Mouse (Mus musculus) intestine, postnatal 0 days (tissue): ENCODE data around the gene Nfkbil1. TPM values are rescaled to one million over a fixed set of nuclear protein-coding genes. Genes with fewer than 3 reads are reported as not detected.

Source experiments
- ATAC-seq: fragments of 200-750 bp; cut with Nextera tagmentation; 2 replicates; pipeline ENCODE4 v1.8.0; 2017; ENCODE audit warnings: mild to moderate bottlenecking, moderate TSS enrichment, moderate library complexity
- H3K27ac ChIP-seq: fragments of 300-500 bp; sonication (generic); 2 replicates; pipeline ENCODE4 v1.5.1; 2014; ENCODE audit warnings: mild to moderate bottlenecking, low read depth, low read length, moderate library complexity
- H3K27me3 ChIP-seq: fragments of 300-500 bp; sonication (generic); replicated peaks from 2 replicates; pipeline ENCODE4 v1.6.1; 2014; ENCODE audit warnings: low read length, mixed read lengths; ENCODE audit not compliant: control insufficient read depth, insufficient read depth
- H3K36me3 ChIP-seq: fragments of 300-500 bp; sonication (generic); 2 replicates; pipeline ENCODE4 v1.6.1; 2014; ENCODE audit warnings: mild to moderate bottlenecking, moderate library complexity; ENCODE audit not compliant: control insufficient read depth, insufficient read depth
- H3K4me1 ChIP-seq: fragments of 300-500 bp; sonication (generic); replicated peaks from 2 replicates; pipeline ENCODE4 v1.6.1; 2014; ENCODE audit warnings: antibody characterized with exemption, low read length, mixed read lengths; ENCODE audit not compliant: control insufficient read depth, insufficient read depth
- H3K4me2 ChIP-seq: fragments of 300-500 bp; sonication (generic); replicated peaks from 2 replicates; pipeline ENCODE4 v1.6.1; 2014; ENCODE audit warnings: low read depth, mild to moderate bottlenecking, moderate library complexity
- H3K4me3 ChIP-seq: fragments of 300-500 bp; sonication (generic); 2 replicates; pipeline ENCODE4 v1.5.1; 2014; ENCODE audit warnings: low read depth, low read length
- H3K9ac ChIP-seq: fragments of 300-500 bp; sonication (generic); 2 replicates; pipeline ENCODE4 v1.6.1; 2014; ENCODE audit warnings: mild to moderate bottlenecking, low read depth, low read length
- H3K9me3 ChIP-seq: fragments of 300-500 bp; sonication (generic); 2 replicates; pipeline ENCODE4 v1.6.1; 2016; ENCODE audit warnings: mixed run types; ENCODE audit not compliant: control insufficient read depth
- CTCF ChIP-seq: sonication (generic); IDR thresholded peaks from 2 replicates; pipeline ENCODE4 v1.5.1; 2016; ENCODE audit warnings: low read depth, mild to moderate bottlenecking, control low read depth, antibody characterized with exemption, moderate library complexity
- WGBS: fragments of 180-500 bp; shearing (Covaris S2); extraction: QIAGEN DNeasy Blood & Tissue Kit; methylation state at CpG from one replicate; pipeline ENCODE4 v1.1.7; 2014; 5-methylcytosine and 5-hydroxymethylcytosine counted together
- polyA plus RNA-seq: library from polyadenylated mRNA; unstranded; fragments of >200 nt; fragmentation: Nextera tagmentation; extraction: Ambion mirVana; gene quantifications from 2 replicates; pipeline ENCODE4 v1.2.1, GENCODE M21; 2015

Nfkbil1 gene
- polyA plus RNA-seq, 1 experiment from 2014 or later = 8.1 TPM

DNA sequence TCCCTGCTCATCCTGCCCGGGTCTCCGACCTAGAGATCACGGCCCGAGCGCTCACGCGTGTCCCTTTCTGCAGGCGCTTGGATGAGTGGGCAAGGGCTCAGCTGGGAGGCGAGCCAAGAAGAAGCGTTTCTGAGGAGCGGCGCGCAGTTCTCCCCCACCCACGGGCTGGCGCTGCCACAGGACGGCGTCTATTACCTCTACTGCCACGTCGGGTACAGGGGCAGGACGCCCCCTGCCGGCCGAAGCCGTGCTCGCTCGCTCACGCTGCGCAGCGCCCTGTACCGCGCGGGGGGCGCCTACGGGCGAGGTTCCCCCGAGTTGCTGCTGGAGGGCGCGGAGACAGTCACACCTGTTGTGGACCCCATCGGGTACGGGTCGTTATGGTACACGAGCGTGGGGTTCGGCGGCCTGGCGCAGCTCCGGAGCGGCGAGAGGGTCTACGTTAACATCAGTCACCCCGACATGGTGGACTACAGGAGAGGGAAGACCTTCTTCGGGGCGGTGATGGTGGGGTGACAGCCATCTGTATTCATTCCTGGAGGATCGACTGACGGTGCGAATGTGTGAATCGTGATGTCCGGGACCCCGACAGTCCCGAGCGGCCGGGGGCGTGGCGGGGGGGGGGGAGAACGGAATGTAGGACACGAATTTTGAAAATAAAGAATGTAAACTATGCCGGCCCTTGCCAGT, 39.8 kb downstream of the Nfkbil1 start:
- H3K4me1 ChIP-seq = no peaks in the 10 kb centered on the region
- WGBS = 1% methylated on average over 66 of the region's 66 CpGs
- no peaks in the 10 kb centered on the region for H3K36me3 ChIP-seq
- H3K9ac ChIP-seq = no peak overlapping the region
- H3K9me3 ChIP-seq = no peaks in the 10 kb centered on the region
- H3K4me2 ChIP-seq = peak overlapping the region; percentile 95
- H3K4me3 ChIP-seq = peak overlapping the region; percentile 47
- no peak overlapping the region for H3K27ac ChIP-seq
- peak; percentile 76 for ATAC-seq
- peaks cover 11% of the 10 kb centered on the region for H3K27me3 ChIP-seq
- peak; percentile 97 for TF ChIP-seq CTCF

DNA sequence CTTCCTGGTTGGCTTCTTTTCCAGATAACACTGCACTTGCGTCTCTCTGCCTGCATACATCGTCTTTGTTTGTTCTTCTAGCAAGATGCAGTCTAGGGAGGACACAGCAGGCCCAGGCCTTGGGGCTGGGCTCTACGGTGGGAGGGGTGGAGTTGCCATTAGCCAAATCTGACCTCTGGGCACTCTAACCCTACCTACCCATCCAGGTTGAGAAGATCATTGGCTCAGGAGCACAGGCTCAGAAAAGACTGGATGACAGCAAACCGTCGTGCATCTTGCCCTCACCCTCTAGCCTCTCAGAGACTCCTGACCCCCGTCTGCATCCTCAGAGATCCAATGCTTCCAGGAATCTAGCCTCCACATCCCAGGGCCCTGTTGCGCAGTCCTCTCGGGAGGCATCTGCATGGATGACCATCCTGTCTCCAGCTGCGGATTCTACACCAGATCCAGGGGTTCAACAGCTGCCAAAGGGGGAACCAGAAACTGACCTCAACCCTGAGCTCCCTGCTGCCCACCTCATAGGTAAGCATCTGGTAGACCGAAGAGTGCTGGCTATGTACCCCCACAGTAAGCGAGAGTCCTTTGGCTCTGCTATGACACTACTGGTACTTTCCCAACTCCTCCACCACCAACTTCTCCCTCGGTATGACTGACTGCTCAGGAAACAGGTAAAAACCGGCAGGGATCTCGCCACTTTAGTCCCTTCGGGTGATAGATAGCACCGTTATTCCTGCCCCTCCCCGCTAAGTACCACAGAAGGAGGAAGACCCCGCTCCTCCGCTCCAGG, 40.6 kb downstream of the Nfkbil1 start:
- ATAC-seq = no peak; the same call in 1 of the 2 replicates

DNA sequence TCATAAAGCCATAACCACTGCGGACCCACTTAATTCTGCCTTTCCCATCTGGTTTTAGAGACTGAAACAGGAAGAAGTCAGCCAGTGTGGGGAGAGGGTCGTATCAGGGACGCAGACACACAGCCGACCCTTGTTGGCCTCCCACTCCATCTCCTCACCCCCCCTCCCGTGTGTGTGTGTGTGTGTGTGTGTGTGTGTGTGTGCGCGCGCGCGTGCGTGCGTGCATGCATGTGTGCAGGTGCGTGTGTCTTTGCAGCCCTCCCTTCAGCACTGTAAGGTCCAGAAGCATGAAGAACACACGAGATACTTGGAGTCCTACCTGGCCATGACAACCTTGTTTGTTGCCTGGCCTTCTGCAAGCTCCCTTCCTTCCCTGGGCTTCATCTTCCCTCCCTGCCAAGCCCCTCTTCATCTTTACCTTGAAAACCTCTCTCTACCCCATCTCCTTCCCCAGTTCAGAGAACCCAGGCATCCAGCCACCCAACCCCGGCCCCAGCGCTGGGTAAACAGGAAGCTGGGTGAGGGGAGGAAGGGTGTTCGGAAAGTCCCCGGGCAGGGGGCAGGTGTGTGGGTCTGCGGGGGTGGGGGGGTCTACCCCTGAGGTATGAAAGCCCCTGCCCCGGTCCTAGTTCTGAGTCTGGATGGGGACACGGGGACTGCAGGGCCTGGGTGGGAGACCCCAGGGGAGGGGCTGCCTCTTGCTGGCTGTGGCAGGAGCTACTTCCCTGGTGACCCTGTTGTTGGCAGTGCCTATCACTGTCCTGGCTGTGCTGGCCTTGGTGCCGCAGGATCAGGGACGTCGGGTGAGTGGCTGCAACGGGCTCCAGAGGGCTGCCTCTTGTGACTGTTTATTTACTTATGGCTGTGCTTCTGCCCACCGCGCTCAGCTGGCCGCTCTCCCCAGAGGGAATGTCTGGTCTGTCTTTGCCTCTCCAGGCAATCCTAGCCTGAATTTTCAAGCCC, 41.4 kb downstream of the Nfkbil1 start, which contains the start of gene Ltb:
Gene Ltb, plus strand, starts transcription at position 559 of the 963 bp plus-strand sequence.
- Histone ChIP-seq H3K27ac (no peak within 1 kb of the TSS), H3K4me1 (no peaks in the 10 kb centered on the region), H3K27me3 (peaks cover 9% of the 10 kb centered on the region), H3K4me2 (peak within 1 kb of the TSS; percentile 95), H3K9me3 (no peaks in the 10 kb centered on the region), H3K4me3 (peak within 1 kb of the TSS; percentile 47; the same call in 1 of the 2 replicates), H3K9ac (no peak within 1 kb of the TSS), H3K36me3 (no peaks in the 10 kb centered on the region)
- TF ChIP-seq CTCF = no peak
- ATAC-seq = no peak
- 48% methylated on average over 28 of the region's 28 CpGs for WGBS

More for the DNA sequence above, 40.6 kb downstream of the Nfkbil1 start:
- Histone ChIP-seq H3K36me3 (no peaks in the 10 kb centered on the region), H3K4me3 (peak overlapping the region; percentile 47), H3K4me1 (no peaks in the 10 kb centered on the region), H3K9ac (no peak overlapping the region), H3K27me3 (peaks cover 9% of the 10 kb centered on the region), H3K9me3 (no peaks in the 10 kb centered on the region), H3K4me2 (peak overlapping the region; percentile 95), H3K27ac (no peak overlapping the region)
- WGBS = 38% methylated on average over 19 of the region's 19 CpGs
- TF ChIP-seq CTCF = no peak

DNA sequence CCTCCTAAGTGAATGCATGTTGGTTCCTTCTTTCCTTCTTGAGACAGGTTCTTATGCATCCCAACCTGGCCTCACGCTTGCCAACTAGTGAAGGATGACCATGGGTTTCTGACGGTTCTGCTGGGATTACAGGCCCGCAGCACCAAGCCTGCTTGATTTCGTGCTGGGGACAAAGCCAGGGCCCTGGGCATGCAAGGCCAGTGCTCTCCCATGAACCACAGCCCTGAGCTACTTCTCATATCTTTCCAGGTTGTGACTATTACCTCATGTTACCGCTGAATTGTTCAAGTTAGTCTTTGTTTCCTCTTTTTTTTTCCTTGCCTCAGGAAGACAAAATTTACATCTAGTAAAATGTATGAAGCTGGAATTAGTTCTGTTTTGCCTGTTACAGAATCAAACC, 42.7 kb downstream of the Nfkbil1 start:
- Histone ChIP-seq H3K27ac (no peak overlapping the region), H3K9ac (no peak overlapping the region), H3K4me3 (no peak overlapping the region), H3K4me2 (no peak overlapping the region), H3K9me3 (no peaks in the 10 kb centered on the region), H3K4me1 (no peaks in the 10 kb centered on the region), H3K36me3 (no peaks in the 10 kb centered on the region), H3K27me3 (peaks cover 9% of the 10 kb centered on the region)
- no peak for TF ChIP-seq CTCF
- WGBS = 77% methylated on average over 5 of the region's 5 CpGs
- no peak for ATAC-seq

DNA sequence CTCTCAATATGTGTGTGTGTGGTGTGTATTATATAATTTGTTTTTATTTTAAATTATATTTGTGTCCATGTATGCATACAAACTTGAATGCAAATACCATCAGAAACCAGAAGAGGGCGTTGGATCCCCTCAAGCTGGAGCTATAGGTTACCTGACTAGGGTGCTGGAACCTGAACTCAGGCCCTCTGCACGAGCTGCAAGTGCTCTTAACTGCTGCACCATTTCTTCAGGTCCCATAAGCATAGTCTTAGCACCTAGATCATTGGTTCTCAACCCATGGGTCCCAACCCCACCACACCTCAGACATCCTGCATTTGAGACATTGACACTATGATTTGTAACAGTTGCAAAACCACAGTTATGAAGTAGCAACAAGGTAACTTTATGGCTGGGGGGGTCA, 43.9 kb downstream of the Nfkbil1 start:
- H3K4me2 ChIP-seq = no peak overlapping the region
- ATAC-seq = no peak
- H3K9ac ChIP-seq = no peak overlapping the region
- H3K9me3 ChIP-seq = no peaks in the 10 kb centered on the region
- H3K4me3 ChIP-seq = no peak overlapping the region
- peaks cover 9% of the 10 kb centered on the region for H3K27me3 ChIP-seq
- no peaks in the 10 kb centered on the region for H3K4me1 ChIP-seq
- 63% methylated on average over 2 of the region's 2 CpGs for WGBS
- TF ChIP-seq CTCF = peak; percentile 24
- no peaks in the 10 kb centered on the region for H3K36me3 ChIP-seq
- no peak overlapping the region for H3K27ac ChIP-seq

DNA sequence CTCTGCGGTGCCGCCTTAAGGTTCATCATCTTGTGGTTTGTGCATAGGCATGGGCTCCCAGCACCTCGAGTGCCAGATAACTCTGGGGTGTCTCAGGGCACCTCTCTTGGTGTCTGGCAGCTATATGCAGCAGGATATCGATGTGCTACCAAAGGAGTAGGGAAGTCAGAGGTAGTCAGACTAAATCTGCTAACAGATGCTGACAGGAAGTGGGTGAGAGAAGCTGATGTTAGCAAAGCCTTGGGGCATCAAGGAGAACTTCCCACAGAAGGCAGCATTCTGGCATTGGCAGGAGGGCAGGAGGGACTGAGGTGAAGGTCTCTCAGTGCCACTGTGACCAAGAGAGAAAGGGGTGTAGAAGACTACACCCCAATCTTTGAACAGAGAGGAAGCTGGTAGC, 45.5 kb downstream of the Nfkbil1 start:
- no peak for ATAC-seq
- 66% methylated on average over 4 of the region's 4 CpGs for WGBS
- H3K27ac ChIP-seq = no peak overlapping the region

More for the DNA sequence above, 45.5 kb downstream of the Nfkbil1 start:
- H3K27me3 ChIP-seq = no peaks in the 10 kb centered on the region; the same call in none of the 2 replicates
- H3K9ac ChIP-seq = no peak overlapping the region
- H3K4me1 ChIP-seq = no peaks in the 10 kb centered on the region
- H3K36me3 ChIP-seq = no peaks in the 10 kb centered on the region
- TF ChIP-seq CTCF = no peak
- H3K9me3 ChIP-seq = no peaks in the 10 kb centered on the region
- H3K4me2 ChIP-seq = no peak overlapping the region
- no peak overlapping the region for H3K4me3 ChIP-seq
